Mouse (Mus musculus) hindbrain, embryonic 15.5 days (tissue): Measurements from ENCODE around the gene Ptger3. TPM values are rescaled to one million over a fixed set of nuclear protein-coding genes. Genes with fewer than 3 reads are reported as not detected.

ENCODE experiments used
- ATAC-seq: fragments of 200-750 bp; cut with Nextera tagmentation; 2 replicates; pipeline ENCODE4 v1.8.0; 2017; ENCODE audit warnings: low read depth, moderate number of reproducible peaks, moderate TSS enrichment; ENCODE audit not compliant: low FRiP score
- H3K27ac ChIP-seq: fragments of 300-500 bp; sonication (generic); replicated peaks from 2 replicates; pipeline ENCODE4 v1.5.1; 2015; ENCODE audit warnings: mild to moderate bottlenecking, inconsistent platforms
- H3K27me3 ChIP-seq: fragments of 300-500 bp; sonication (generic); 2 replicates; pipeline ENCODE4 v1.6.1; 2015; ENCODE audit warnings: control low read depth, inconsistent platforms
- H3K36me3 ChIP-seq: fragments of 300-500 bp; sonication (generic); 2 replicates; pipeline ENCODE4 v1.6.1; 2015; ENCODE audit warnings: control low read depth, inconsistent platforms
- H3K4me1 ChIP-seq: fragments of 300-500 bp; sonication (generic); replicated peaks from 2 replicates; pipeline ENCODE4 v1.6.1; 2015; ENCODE audit warnings: control low read depth, inconsistent platforms
- H3K4me2 ChIP-seq: fragments of 300-500 bp; sonication (generic); 2 replicates; pipeline ENCODE4 v1.6.1; 2015; ENCODE audit warnings: moderate library complexity, mild to moderate bottlenecking, inconsistent platforms
- H3K4me3 ChIP-seq: fragments of 300-500 bp; sonication (generic); 2 replicates; pipeline ENCODE4 v1.5.1; 2015; ENCODE audit warnings: mild to moderate bottlenecking, inconsistent platforms
- H3K9ac ChIP-seq: fragments of 300-500 bp; sonication (generic); 2 replicates; pipeline ENCODE4 v1.6.1; 2015; ENCODE audit warnings: inconsistent platforms
- H3K9me3 ChIP-seq: fragments of 300-500 bp; sonication (generic); 2 replicates; pipeline ENCODE4 v1.6.1; 2016; ENCODE audit warnings: control low read depth, inconsistent platforms
- WGBS: fragments of 180-500 bp; shearing (Covaris S2); methylation state at CpG from one replicate; pipeline ENCODE4 v1.1.7; 2015; 5-methylcytosine and 5-hydroxymethylcytosine counted together
- polyA plus RNA-seq: library from polyadenylated mRNA; unstranded; fragments of >200 nt; fragmentation: Nextera tagmentation; extraction: Ambion mirVana; gene quantifications from 2 replicates; pipeline ENCODE4 v1.2.1, GENCODE M21; 2015

Gene Ptger3
- 6.1 and 7.6 TPM in 2 replicates for polyA plus RNA-seq

DNA sequence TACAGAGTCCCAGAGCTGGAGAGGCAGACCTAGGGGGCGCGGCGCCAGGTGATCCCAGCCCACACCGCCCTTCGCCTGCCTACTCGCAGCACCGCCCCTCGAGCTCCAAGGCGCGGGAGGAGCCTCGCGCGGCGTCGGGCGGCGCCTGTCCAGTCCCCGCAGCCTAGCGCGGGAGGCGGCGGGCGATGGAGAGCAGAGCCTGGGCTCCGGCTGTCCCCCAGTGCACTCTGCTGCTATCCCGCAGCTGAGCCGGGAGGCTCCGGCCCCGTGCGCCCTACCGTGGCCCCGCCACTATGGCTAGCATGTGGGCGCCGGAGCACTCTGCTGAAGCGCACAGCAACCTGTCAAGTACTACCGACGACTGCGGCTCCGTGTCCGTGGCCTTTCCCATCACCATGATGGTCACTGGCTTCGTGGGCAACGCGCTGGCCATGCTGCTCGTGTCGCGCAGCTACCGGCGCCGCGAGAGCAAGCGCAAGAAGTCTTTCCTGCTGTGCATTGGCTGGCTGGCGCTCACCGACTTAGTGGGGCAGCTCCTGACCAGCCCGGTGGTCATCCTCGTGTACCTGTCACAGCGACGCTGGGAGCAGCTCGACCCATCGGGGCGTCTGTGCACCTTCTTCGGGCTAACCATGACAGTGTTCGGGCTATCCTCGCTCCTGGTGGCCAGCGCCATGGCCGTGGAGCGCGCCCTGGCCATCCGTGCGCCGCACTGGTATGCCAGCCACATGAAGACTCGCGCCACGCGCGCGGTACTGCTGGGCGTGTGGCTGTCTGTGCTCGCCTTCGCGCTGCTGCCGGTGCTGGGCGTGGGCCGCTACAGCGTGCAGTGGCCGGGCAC, at the start of gene Ptger3:
Gene Ptger3 (plus strand): TSS at position 168 of the 841 bp plus-strand sequence.
- Histone ChIP-seq H3K4me1 (peaks cover 15% of the 10 kb centered on the region), H3K4me2 (peak within 1 kb of the TSS; percentile 98), H3K4me3 (peak within 1 kb of the TSS; percentile 58), H3K36me3 (no peaks in the 10 kb centered on the region), H3K9ac (peak within 1 kb of the TSS; percentile 42), H3K9me3 (no peaks in the 10 kb centered on the region), H3K27me3 (peaks cover 36% of the 10 kb centered on the region), H3K27ac (no peak within 1 kb of the TSS)
- ATAC-seq = peak; percentile 75
- 2% methylated on average over 84 of the region's 84 CpGs for WGBS

DNA sequence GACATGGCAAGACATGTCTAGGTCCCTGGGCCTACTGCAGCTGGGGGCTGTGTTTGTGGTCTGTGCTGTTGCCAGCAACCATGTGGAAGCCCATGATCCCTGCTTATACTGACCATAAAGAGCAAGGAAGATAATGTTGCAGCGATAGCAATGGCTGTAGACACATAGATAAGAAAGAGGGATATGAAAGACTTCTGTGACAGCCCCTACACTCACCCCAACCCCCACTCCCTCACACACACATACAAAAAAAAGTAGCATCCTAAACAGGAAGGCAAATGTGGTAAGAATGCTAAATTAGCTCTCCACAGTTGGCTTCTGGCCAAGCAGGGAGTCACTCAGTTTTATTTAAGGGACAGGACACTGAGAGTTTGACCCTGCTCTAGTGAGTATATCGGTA, 48.7 kb upstream of the Ptger3 start:
- H3K4me2 ChIP-seq = no peak overlapping the region
- 69% methylated on average over 2 of the region's 2 CpGs for WGBS
- ATAC-seq = no peak
- H3K9me3 ChIP-seq = no peaks in the 10 kb centered on the region
- H3K9ac ChIP-seq = no peak overlapping the region
- no peaks in the 10 kb centered on the region for H3K36me3 ChIP-seq
- no peak overlapping the region for H3K4me3 ChIP-seq
- no peaks in the 10 kb centered on the region for H3K4me1 ChIP-seq
- no peaks in the 10 kb centered on the region for H3K27me3 ChIP-seq
- H3K27ac ChIP-seq = no peak overlapping the region

DNA sequence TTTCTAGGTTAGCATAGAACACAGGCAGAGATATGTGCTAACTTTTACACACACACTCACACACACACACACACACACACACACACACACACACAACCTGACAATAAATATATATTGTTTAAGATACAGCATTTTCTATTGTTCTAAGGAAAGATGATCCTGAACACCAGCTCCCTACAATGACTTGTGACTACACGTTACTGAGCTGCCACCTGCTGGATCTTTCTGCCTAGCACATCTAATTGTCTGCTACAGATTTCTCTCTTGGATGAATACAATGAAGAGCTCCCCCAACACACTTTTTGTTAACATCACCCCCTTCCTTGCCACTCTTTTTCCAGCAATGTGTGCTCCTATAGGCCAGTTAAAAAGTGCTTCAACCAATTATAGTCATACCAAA, 46.3 kb upstream of the Ptger3 start:
- H3K4me2 ChIP-seq = no peak overlapping the region
- H3K27ac ChIP-seq = no peak overlapping the region
- WGBS = 0% methylated on average over 1 of the region's 1 CpGs
- no peak overlapping the region for H3K9ac ChIP-seq
- no peaks in the 10 kb centered on the region for H3K4me1 ChIP-seq
- peak; percentile 78 for ATAC-seq
- H3K4me3 ChIP-seq = no peak overlapping the region
- no peaks in the 10 kb centered on the region for H3K36me3 ChIP-seq
- H3K27me3 ChIP-seq = peaks cover 5% of the 10 kb centered on the region; the same call in 1 of the 2 replicates
- H3K9me3 ChIP-seq = no peaks in the 10 kb centered on the region

DNA sequence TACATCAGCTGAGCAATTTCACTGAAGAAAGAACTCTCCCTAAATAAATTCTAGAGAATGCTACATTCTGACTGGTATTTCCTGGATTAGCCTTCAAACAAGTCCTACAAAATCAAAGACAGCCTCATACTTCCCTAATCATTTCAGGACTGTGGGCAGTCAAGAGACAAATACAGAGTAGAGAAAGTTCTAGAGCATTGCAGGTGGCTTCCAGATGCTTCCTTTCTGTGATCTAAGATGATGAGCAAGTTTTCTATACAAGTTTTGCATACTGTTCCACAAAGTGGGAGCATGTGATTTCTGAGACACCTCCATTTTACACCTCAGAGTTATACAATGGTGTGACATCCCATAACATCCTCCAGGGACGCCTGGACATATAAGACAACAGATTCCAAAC, 42.9 kb upstream of the Ptger3 start:
- Histone ChIP-seq H3K4me2 (no peak overlapping the region), H3K27me3 (peaks cover 19% of the 10 kb centered on the region), H3K9ac (no peak overlapping the region), H3K36me3 (no peaks in the 10 kb centered on the region), H3K9me3 (no peaks in the 10 kb centered on the region), H3K4me3 (no peak overlapping the region), H3K27ac (no peak overlapping the region), H3K4me1 (no peaks in the 10 kb centered on the region)
- 42% methylated on average over 1 of the region's 1 CpGs for WGBS
- no peak for ATAC-seq

DNA sequence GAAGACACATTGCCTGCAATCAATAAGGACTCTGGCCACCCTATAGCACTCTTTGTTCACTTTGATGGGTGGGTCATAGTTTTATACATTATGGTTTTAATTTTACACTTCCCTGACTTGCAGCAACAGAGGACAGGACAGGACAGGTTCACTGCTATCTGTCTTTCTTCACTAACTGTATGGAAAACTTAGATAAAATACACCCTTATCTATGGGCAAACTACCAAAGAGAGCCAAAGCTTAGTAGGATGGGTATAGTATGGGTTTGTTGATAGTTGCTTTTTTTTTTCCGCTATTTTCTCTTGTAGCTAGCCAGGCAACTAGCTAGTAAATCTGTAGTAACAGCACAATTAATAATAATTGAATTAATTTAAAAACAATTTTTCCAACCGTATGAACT, 35.1 kb upstream of the Ptger3 start:
- peaks cover 50% of the 10 kb centered on the region for H3K27me3 ChIP-seq

DNA sequence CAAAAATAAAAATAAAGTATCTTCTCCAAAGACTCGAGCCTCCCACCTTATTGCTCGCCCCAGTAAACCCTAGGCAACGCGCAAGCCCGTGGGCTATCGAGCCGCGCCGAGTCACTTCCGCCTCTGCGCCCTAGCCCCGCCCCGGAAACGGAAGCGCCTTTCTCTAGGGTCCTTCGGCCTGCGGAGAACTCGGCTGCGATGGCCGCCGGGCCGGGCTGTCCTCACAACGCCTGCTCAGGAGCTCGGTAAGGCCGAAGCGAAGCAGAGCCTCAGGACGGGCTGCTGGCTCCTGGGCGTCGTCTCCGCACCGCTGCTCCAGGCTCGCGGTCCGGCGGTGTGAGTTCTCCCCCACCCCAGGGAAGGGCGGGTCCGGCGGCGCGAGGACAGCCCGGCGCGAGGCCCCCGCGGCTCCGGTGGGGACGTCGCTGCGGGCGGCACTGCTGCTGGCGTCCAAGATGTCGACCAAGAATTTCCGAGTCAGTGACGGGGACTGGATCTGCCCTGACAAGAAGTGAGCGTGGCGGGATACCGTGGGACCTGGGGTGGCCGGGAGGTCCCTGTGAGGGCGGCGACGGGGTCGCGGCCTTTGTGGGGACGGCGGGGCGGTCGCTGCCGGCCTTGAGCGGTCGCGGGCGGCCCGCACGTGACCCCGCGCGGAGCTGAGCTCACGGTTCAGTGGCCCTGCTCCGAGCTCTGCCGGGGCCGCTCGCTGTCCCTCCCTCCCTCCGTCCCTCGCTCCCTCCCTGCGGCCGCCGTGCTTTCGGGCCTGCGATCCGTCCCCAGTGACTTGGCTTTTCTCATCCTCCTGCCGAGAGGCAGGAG, 32.5 kb upstream of the Ptger3 start, which contains the start of gene Zranb2:
Gene Zranb2 (plus strand): TSS at position 197 of the 822 bp plus-strand sequence.
- peak within 1 kb of the TSS; percentile 70 for H3K4me3 ChIP-seq
- ATAC-seq = peak; percentile 97
- peaks cover 13% of the 10 kb centered on the region for H3K4me1 ChIP-seq
- H3K27me3 ChIP-seq = peaks cover 32% of the 10 kb centered on the region
- H3K27ac ChIP-seq = peak within 1 kb of the TSS; percentile 95
- peaks cover 8% of the 10 kb centered on the region for H3K36me3 ChIP-seq
- peak within 1 kb of the TSS; percentile 81 for H3K4me2 ChIP-seq
- no peaks in the 10 kb centered on the region for H3K9me3 ChIP-seq
- H3K9ac ChIP-seq = peak within 1 kb of the TSS; percentile 68
- under 1% methylated on average over 83 of the region's 91 CpGs for WGBS

More for the DNA sequence above, 35.1 kb upstream of the Ptger3 start:
- peaks cover 13% of the 10 kb centered on the region for H3K4me1 ChIP-seq
- no peak overlapping the region for H3K27ac ChIP-seq
- H3K4me3 ChIP-seq = no peak overlapping the region
- 87% methylated on average over 2 of the region's 2 CpGs for WGBS
- no peaks in the 10 kb centered on the region for H3K9me3 ChIP-seq
- no peaks in the 10 kb centered on the region for H3K36me3 ChIP-seq
- no peak overlapping the region for H3K9ac ChIP-seq
- H3K4me2 ChIP-seq = no peak overlapping the region
- no peak for ATAC-seq

DNA sequence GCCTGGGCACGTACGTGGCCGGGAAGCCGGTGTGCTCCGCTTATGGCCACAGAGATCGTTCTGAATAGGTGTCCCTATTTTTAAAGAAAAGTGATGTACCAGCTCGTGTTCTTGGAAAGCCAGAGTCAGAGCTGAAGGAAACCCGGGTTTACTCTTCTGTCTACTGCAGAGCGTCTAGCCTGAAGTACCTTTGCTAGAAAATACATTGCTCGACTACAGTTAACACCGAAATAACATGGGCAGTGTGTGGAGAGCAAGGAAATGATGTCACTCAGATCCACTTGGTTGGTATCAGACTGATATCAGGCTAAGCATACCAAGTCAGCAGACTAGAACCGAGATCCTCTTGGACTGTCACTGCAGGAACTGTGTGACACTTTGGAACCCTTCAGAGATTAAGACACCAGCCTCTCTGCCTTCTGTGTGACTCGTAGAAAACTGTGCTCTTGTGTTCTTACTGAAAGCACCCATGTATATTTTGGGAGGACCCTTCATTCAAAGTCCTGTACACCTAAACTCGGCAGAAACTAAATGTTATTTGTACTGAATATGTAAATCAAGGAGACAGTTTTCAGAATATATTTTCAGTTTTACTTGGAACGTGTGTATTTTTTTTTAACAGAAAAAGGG, 31.8 kb upstream of the Ptger3 start:
- peak overlapping the region; percentile 81 for H3K4me2 ChIP-seq
- H3K36me3 ChIP-seq = peaks cover 14% of the 10 kb centered on the region
- H3K9ac ChIP-seq = peak overlapping the region; percentile 68
- H3K4me3 ChIP-seq = peak overlapping the region; percentile 70
- ATAC-seq = peak; percentile 37
- no peaks in the 10 kb centered on the region for H3K9me3 ChIP-seq
- peak overlapping the region; percentile 95 for H3K27ac ChIP-seq
- peaks cover 25% of the 10 kb centered on the region for H3K27me3 ChIP-seq
- peaks cover 13% of the 10 kb centered on the region for H3K4me1 ChIP-seq
- 5% methylated on average over 15 of the region's 15 CpGs for WGBS

DNA sequence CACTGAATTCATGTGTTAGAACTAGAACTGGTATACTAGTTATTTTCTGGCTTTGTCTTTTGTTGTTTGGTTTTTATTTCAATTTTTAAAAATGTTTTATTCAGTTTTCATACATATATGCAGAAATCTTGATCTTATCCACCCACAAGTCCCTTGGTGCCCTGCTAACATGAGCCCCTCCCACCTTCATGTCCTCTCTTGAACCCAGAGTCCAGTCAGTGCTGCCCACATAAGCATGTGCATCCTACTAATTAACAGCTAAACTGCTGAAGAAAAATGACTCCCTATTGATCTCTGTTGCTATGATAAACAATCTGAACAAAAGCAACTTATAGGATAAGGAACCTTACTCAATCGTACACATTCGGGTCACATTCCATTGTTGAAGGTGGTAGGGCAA, 17.4 kb upstream of the Ptger3 start:
- WGBS = 93% methylated on average over 2 of the region's 2 CpGs
- peaks cover 47% of the 10 kb centered on the region for H3K36me3 ChIP-seq
- no peaks in the 10 kb centered on the region for H3K27me3 ChIP-seq
- no peak overlapping the region for H3K4me3 ChIP-seq
- no peak overlapping the region for H3K4me2 ChIP-seq
- no peak overlapping the region for H3K27ac ChIP-seq
- H3K9ac ChIP-seq = no peak overlapping the region
- H3K9me3 ChIP-seq = no peaks in the 10 kb centered on the region
- no peak for ATAC-seq
- H3K4me1 ChIP-seq = no peaks in the 10 kb centered on the region

DNA sequence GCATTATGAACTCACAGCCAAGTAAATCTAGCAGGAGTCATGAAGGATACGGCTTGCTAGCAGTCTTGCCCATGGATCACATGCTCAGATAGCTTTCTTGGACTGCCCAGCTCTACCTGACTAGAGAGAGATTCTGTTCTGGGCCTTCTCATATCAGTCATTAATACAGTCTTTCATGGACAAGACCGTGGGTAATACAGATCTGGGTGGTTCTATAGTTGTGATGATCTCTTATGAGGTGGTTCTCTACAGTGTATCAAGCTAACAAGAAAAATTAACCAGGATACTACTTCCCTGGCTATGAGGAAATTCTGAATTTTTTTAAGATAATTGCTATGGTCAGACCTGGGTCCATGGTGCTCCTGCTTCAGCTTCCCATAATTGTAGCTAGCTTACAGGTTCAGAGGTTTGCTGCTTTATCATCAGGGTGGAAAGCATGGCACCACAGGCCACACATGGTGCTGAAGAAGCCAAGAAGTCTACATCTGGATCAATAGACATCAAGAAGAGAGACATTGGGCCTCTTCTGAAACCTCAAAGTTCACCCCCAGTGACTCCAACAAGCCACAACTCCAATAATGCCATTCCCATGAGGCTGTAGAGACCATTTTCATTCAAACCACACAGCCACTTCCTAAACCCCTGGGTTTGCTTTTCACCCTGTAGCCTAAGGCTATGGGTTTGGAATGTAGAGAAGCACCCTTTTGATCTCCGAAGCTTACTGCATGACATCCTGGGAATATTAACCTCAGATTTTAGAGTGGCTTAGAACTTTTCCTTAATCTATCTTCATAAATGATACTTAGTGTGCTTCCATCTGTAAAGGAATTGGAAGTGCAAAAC, 16.7 kb upstream of the Ptger3 start:
- H3K9me3 ChIP-seq = no peaks in the 10 kb centered on the region
- H3K27me3 ChIP-seq = no peaks in the 10 kb centered on the region
- no peak overlapping the region for H3K27ac ChIP-seq
- no peaks in the 10 kb centered on the region for H3K4me1 ChIP-seq
- peaks cover 41% of the 10 kb centered on the region for H3K36me3 ChIP-seq
- H3K4me3 ChIP-seq = no peak overlapping the region
- WGBS = 98% methylated on average over 3 of the region's 3 CpGs
- no peak overlapping the region for H3K4me2 ChIP-seq
- no peak for ATAC-seq
- H3K9ac ChIP-seq = no peak overlapping the region

DNA sequence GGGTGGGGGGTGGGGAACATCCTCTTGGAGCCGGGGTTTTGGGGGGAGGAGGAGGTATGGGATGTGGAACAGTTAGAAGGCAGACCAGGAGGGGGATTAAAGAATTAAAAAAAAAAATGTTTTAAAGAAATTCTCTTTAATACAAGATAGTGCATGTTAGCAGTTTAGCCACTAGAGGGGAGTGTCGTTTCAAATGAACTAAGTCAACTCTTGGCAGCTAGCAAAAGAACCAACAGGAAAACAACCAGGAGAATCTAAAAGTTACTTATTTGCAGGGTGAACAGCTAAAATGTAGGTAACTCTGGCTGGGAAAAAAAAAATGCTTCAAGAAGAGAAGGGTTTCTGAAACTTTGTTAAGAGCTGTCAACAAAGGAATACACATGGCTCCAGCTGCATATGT, 1.5 kb upstream of the Ptger3 start:
- ATAC-seq = no peak
- WGBS = 11% methylated on average over 2 of the region's 2 CpGs
- peaks cover 36% of the 10 kb centered on the region for H3K27me3 ChIP-seq
- no peak overlapping the region for H3K4me2 ChIP-seq
- no peaks in the 10 kb centered on the region for H3K9me3 ChIP-seq
- H3K27ac ChIP-seq = no peak overlapping the region
- peaks cover 15% of the 10 kb centered on the region for H3K4me1 ChIP-seq
- no peaks in the 10 kb centered on the region for H3K36me3 ChIP-seq
- no peak overlapping the region for H3K4me3 ChIP-seq
- H3K9ac ChIP-seq = no peak overlapping the region

DNA sequence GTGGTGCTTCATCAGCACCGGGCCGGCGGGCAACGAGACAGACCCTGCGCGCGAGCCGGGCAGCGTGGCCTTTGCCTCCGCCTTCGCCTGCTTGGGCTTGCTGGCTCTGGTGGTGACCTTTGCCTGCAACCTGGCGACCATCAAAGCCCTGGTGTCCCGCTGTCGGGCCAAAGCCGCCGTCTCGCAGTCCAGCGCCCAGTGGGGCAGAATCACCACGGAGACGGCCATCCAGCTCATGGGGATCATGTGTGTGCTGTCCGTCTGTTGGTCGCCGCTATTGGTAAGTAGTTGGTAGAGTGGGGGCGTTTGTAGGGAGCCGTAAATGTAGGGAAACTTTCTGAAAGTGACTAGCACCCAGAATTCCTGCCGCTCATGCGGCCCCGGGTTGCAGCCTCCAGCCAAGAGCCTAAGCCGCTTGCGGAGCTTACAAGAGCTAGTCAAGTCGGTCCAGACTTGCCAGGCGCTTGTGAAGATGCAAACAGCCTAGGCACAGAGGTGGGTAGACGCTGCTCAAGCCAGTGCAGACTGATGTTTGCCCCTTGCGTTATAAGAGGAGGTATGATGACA, 957 bp downstream of the Ptger3 start:
- no peaks in the 10 kb centered on the region for H3K9me3 ChIP-seq
- WGBS = 3% methylated on average over 34 of the region's 34 CpGs
- peak overlapping the region; percentile 58 for H3K4me3 ChIP-seq
- ATAC-seq = peak; percentile 40
- peak overlapping the region; percentile 42 for H3K9ac ChIP-seq
- H3K27ac ChIP-seq = no peak overlapping the region
- H3K4me1 ChIP-seq = peaks cover 15% of the 10 kb centered on the region
- peaks cover 36% of the 10 kb centered on the region for H3K27me3 ChIP-seq
- peak overlapping the region; percentile 98 for H3K4me2 ChIP-seq
- no peaks in the 10 kb centered on the region for H3K36me3 ChIP-seq
